Mouse (Mus musculus): ENCODE data around the gene Slc3a2. TPM values are rescaled to one million over a fixed set of nuclear protein-coding genes. Genes with fewer than 3 reads are reported as not detected.
A peak's percentile ranks its signal among the peaks of the same experiment; 100 is the strongest.

Gene Slc3a2
- total RNA-seq, 4 experiments from 2014 or later, result 39.5 to 43.6 (median 41.9) TPM

DNA sequence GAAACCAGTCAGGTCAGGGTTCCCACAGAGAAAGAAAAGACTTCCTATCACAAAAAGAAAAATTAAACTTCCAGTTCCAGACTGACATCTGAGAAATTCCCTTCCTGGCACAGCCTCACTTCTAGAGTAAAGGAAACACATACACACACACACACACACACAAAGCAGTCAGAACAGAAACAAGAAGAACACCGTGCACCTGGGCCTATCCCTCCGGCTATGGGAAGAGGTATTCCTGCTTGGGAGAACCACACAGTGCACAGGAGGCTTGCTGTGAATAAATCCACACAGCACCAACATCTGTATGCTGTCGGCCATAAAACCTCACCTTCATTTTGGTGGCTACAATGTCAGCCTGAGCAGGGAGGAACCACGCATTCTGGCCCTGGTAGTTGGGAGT lies 11.7 kb downstream of the Slc3a2 start:
- no peak for DNase-seq (ENCODE audit: low spot score)

- no peak for DNase-seq (ENCODE audit: low spot score)
Observed at GRCm38 (mm10) chr19:8710057-8710456, 13.1 kb downstream of the Slc3a2 start.

GRCm38 (mm10) chr19:8708954-8709353 lies 14.2 kb downstream of the Slc3a2 start:
- DNase-seq (ENCODE audit: low spot score), result no peak

DNA sequence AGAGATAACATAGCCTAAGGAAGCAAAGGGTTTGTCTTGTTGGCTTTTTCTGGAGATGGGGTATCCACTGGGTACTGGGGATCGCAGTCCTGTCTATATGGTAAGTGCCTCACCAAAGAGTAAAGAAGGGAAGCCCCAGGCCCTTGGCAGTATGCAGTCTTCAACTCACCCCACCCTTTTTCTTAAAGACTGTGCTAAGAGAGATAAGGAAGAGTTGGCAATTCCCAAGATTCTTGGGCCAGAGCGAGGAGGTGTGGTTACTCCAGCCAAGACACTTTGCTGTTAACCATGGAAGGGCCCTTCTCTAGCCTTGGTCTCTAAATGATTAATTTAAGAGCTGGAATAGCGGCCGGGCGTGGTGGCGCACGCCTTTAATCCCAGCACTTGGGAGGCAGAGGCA lies 16.2 kb downstream of the Slc3a2 start:
- DNase-seq (ENCODE audit: low spot score), result no peak

DNA sequence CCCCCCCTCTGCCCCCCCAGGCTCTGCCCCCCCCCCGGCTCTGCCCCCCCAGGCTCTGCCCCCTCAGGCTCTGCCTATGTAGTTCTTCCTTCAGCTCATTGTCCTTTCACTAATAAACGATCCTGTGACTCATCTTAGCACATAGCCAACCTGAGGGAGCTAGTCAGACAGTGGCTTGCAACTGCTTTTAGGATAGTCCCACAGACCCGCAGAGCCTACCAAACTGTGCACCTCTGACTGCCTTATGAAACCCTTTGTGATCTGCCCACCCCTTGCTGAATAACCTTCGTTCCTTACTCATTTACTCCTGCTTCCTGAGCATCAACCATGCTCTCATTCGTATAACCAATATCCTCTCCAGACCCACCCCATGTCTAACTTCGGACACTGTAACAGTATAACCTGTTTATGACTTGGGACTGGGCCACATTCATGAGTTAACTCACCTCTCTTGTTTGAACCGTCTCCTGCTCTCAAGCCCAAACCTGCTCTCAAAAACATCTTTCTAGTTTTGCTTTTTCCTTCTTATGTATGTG lies 17.0 kb downstream of the Slc3a2 start:
- no peak for DNase-seq (ENCODE audit: low spot score)

- no peak for DNase-seq (ENCODE audit: low spot score)
Observed at GRCm38 (mm10) chr19:8705026-8705708, 18.0 kb downstream of the Slc3a2 start.

DNA sequence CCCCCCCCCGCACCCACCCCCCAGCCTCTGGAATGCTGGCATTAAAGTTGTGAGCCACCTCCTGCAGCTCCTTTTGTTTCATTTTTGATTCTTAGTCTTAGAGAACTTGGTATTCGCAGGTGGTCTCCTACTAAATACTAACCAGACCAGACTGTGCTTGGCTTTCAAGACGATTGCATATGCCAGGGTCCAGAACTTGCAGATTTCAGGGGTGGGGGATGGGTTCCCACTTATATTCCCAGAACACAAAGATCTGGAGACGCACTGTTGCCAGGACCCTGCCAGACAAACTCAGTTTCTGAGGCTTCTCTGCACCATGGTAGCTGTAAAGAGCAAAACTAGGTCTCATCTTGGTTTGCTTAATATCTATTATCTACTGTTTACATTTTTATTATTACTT lies 19.6 kb downstream of the Slc3a2 start:
- no peak for DNase-seq (ENCODE audit: low spot score)

GRCm38 (mm10) chr19:8702458-8702857 lies 20.7 kb downstream of the Slc3a2 start:
- DNase-seq (ENCODE audit: low spot score), result no peak

DNA sequence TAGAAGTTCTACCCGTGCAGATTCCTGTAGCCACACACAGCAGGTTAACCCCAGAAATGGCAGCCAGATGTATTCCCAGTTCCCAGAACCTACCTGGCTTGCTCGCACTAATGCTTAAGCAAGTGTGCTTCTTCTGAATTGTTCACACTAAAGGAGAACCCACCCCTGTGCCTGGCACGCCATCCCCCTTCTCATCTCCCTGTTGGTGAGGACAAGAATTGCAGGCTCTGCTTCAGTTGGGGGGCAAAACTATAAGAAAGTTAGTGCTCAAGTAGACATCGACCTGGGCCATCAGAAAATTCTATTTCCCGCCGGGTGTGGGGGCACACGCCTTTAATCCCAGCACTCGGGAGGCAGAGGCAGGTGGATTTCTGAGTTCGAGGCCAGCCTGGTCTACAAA lies 23.5 kb downstream of the Slc3a2 start:
- DNase-seq (ENCODE audit: low spot score), result no peak

DNA sequence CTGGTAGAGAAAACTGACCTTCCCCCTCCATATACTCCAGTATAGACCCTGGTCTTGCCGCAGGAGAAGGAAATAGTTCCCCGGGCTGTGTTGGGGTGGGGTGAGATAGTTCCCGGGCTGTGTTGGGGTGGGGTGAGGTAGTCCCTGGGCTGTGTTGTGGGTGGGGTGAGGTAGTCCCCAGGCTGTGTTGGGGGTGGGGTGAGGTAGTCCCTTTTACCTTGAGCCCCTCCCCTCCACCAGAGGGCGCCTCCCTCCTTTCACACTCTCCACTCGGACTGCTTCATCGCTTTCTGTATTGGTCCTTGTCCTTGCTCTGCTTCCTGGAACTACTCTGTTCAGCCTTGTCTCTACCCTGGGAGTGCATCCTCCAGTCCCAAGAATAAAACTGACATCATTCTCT lies 27.8 kb downstream of the Slc3a2 start:
- DNase-seq (ENCODE audit: low spot score), result no peak

DNA sequence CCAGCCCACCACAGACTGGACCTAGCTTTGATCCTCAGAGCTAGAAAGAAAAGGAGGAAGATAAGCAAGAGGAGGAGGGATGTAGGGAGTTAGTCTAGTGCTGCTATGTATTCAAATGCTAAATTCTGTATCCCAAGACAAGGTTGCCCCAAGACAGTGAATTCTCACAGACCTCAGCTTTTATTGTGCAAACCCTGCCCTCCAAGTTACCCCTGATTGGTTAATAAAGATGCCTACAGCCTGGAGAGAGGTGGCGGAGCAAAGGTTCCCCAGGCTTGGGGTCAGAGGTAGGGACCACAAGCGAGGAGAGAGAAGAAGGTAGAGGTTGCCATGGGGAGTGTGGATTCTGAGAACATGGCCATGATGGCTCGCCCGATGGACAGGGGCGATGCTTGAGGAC lies 30.4 kb downstream of the Slc3a2 start:
- no peak for DNase-seq (ENCODE audit: low spot score)

DNA sequence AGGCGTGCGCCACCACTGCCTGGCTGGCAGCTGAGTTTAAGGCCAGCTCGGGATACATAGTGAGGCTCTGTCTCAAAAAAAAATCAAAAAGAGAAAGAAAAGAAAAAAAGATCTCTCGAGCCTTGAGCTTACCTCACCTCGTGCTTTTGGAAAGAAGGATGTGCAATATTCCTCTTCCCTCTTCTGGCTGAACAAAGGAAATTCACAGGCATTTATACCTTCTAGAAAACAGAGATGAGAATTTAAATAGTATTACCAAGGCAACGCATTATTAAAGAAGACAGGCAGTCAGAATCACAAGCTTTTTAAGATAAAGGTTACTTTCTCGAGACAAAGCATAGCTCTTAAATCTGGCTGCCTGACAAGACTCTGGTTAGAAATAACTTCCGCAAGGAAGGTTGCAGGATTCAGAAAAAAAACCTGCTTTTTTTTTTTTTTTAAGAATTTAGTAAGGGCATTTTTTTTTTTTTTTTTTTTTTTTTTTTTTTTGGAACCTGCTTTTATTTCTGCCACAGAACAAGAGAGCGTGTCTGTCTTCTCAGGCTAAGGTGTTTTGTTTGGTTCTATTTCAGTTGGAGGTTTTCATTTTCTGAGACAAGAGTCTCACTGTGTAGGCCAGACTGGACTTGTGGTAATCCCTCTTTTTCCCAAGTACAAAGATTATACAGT lies 31.2 kb downstream of the Slc3a2 start:
- no peak for DNase-seq (ENCODE audit: low spot score)

GRCm38 (mm10) chr19:8683627-8684026 lies 39.5 kb downstream of the Slc3a2 start:
- no peak for DNase-seq (ENCODE audit: low spot score)

DNA sequence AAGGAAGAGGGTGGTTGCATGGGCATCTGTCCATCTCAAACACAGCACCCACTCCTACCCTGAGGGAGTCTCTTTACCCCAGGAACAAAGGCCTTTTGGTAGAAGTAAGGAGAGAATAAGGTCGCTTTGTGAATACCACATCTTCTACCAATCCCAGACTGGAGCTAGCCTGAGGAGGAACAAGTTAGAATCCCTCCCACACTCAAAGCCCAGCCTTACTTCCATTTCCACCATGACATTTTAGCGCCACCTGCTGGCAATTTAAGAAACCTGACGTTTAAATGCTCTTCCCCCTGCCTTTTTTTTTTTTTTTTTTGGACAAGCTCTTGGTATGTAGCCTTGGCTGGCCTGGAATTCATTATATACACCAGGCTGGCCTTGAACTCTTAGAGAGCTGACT lies 40.2 kb downstream of the Slc3a2 start:
- peak; percentile 78 for DNase-seq (ENCODE audit: low spot score)

GRCm38 (mm10) chr19:8681633-8682362 lies 41.4 kb downstream of the Slc3a2 start:
- DNase-seq (ENCODE audit: low spot score), result no peak

GRCm38 (mm10) chr19:8679031-8679779 lies 44.0 kb downstream of the Slc3a2 start:
- DNase-seq (ENCODE audit: low spot score), result no peak

- no peak for DNase-seq (ENCODE audit: low spot score)
Observed at GRCm38 (mm10) chr19:8673336-8674063, 49.7 kb downstream of the Slc3a2 start.

- no peak for DNase-seq (ENCODE audit: low spot score)
Observed at GRCm38 (mm10) chr19:8672859-8673258, 50.3 kb downstream of the Slc3a2 start.

DNA sequence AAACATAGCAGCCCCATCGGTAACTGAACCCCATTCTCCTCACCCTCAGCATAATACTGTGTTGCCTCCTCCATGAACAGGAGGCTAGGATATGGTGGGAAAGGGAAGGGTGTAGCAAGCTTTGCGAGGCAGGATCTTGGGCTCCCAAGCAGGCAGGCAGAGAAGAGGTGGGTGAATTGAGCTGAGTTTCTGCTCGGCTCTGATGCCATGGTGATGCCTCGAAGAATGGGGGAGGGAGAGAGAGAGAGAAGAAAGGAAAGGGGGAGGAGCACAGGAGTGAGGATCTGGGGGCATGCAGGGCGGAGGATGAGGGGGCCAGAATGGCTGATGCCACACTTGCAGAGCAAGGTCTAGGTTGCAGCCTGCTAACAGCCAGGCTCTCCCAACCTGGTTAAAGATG lies 57.4 kb downstream of the Slc3a2 start:
- no peak for DNase-seq (ENCODE audit: low spot score)

GRCm38 (mm10) chr19:8664859-8665258 lies 58.3 kb downstream of the Slc3a2 start:
- no peak for DNase-seq (ENCODE audit: low spot score)

- DNase-seq (ENCODE audit: low spot score), result no peak
Observed at GRCm38 (mm10) chr19:8663911-8664421, 59.2 kb downstream of the Slc3a2 start.
